Mouse (Mus musculus) C3H10T1/2 (cell line): ENCODE measurements around the gene Gm10720. TPM values are rescaled to one million over a fixed set of nuclear protein-coding genes. Genes with fewer than 3 reads are reported as not detected.

ENCODE experiments used
- polyA plus RNA-seq, 2 experiments: library from polyadenylated mRNA; unstranded; fragments of >200 nt; fragmentation: generic; extraction: Trizol; gene quantifications; one replicate each; pipeline ENCODE4 v1.2.1; 2012; ENCODE audit warnings: missing spikeins in 2 of 2

Gene Gm10720
- not detected for polyA plus RNA-seq

GRCm38 (mm10) chr9:3015354-3015753 is at the start of gene Gm10720:
Gene Gm10720, plus strand, starts transcription at chr9:3015654.

GRCm38 (mm10) chr9:3000445-3000972 is 14.9 kb upstream of the Gm10720 start, which contains the start of gene Gm10722:
Gene Gm10722, plus strand, starts transcription at chr9:3000922.

GRCm38 (mm10) chr9:3002794-3003396 is 12.6 kb upstream of the Gm10720 start, which contains the start of gene Gm11168:
Gene Gm11168, plus strand, starts transcription at chr9:3003346.

GRCm38 (mm10) chr9:3012733-3013279 is 2.6 kb upstream of the Gm10720 start, which contains the start of gene Gm10721:
Gene Gm10721, plus strand, starts transcription at chr9:3013140.

GRCm38 (mm10) chr9:3017108-3017507 is 1.7 kb downstream of the Gm10720 start, which contains the start of gene Gm10719:
Gene Gm10719, plus strand, starts transcription at chr9:3017408.

GRCm38 (mm10) chr9:3023312-3023984 is 8.0 kb downstream of the Gm10720 start, which contains the start of gene Gm10718:
Gene Gm10718, plus strand, starts transcription at chr9:3023547.

GRCm38 (mm10) chr9:3024912-3025467 is 9.5 kb downstream of the Gm10720 start, which contains the start of gene Gm10717:
Gene Gm10717, plus strand, starts transcription at chr9:3025417.

GRCm38 (mm10) chr9:3034299-3034698 is 18.8 kb downstream of the Gm10720 start, which contains the start of gene Gm17535:
Gene Gm17535, plus strand, starts transcription at chr9:3034599.

GRCm38 (mm10) chr9:3036577-3036976 is 21.1 kb downstream of the Gm10720 start, which contains the start of gene Gm10715:
Gene Gm10715, plus strand, starts transcription at chr9:3036877.

Other genes with a start within 250 kb of the Gm10720 start
- not detected for gene Gm10722, start 14.7 kb upstream of the Gm10720 start, polyA plus RNA-seq
- not detected for gene Gm11168, start 12.3 kb upstream of the Gm10720 start, polyA plus RNA-seq
- not detected for gene Gm10721, start 2.5 kb upstream of the Gm10720 start, polyA plus RNA-seq
- under 1 TPM in 1 of 2 experiments, not detected in 1; 0.09 TPM for gene Gm10719, start 1.8 kb downstream of the Gm10720 start, polyA plus RNA-seq
- not detected for gene Gm10718, start 7.9 kb downstream of the Gm10720 start, polyA plus RNA-seq
- gene Gm10717, start 9.8 kb downstream of the Gm10720 start, polyA plus RNA-seq = not detected
- not detected for gene Gm17535, start 18.9 kb downstream of the Gm10720 start, polyA plus RNA-seq
- not detected for gene Gm10715, start 21.2 kb downstream of the Gm10720 start, polyA plus RNA-seq